8 mouse cellular contexts compared by ENCODE assay signal in the genomic region with DNA sequence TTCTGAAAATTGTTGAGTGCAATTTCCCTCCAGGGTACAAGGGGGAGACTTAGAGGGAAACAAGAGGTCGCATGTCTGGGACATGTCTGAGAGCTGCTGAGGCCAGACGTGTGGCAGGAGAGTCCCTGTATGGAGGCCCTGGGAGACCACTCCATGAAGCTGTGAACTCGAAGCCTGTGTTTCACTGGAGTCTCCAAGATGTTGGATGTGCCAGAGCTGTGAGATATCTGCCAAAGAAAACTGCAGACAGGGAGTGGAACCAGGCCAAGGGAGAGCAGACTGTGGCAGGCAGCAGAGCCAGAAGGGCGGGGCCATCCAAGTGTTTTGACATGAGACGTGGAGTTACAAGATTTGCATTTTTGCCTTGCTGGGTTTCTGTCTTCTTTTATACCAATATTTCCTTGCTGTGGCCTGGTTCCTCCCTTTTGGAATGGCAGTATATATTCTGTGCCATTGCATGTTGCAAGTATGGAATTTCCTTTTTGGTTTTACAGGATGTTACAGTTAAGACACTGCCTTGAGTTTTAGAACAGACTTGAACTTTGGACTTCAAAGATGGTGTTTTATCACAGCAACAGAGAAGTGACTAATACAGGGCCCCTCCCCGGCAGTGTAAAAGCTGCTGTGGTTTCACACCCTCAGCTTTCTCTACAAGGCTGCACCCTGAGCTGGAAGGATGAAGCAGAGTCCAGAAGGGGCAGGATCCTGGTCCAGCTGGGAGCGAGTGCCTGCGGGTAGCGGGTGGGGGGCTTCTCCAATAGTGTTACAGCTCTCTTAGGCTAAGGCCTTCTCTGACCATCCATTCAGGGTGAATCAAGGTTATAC.
A peak's percentile ranks its signal among the peaks of the same experiment; 100 is the strongest.
DNase-seq lines count a peak whose midpoint lies in the region; ATAC-seq and TF ChIP-seq lines count a peak whose summit lies in the region.

No protein-coding gene starts in this region.

- H3K4me3 ChIP-seq in hindbrain, embryonic 14.5 days (replicated peaks; ENCODE audit: low read length) = no peak overlapping the region
- H3K4me3 ChIP-seq in hindbrain, embryonic 11.5 days (ENCODE audit: low read depth, low read length) = no peak overlapping the region
- no peak overlapping the region for H3K4me3 ChIP-seq in kidney, postnatal 0 days (replicated peaks; ENCODE audit: low read depth, low read length)
- no peak overlapping the region for H3K4me3 ChIP-seq in thymus, adult 2 months (ENCODE audit: control insufficient read depth, insufficient read depth, low read length)

- peak; percentile 62 for DNase-seq in hindbrain, embryonic 14.5 days (ENCODE audit: low spot score)
- no peak for DNase-seq in hindbrain, embryonic 11.5 days (ENCODE audit: low spot score)
- peak; percentile 66 for DNase-seq in adrenal gland, postnatal 25 days
- DNase-seq in gonadal fat pad, adult 2 months (ENCODE audit: low read depth) = peak; percentile 54
- DNase-seq in kidney, postnatal 0 days (ENCODE audit: low spot score) = peak; percentile 59
- DNase-seq in lung, postnatal 36 days = peak; percentile 81
- DNase-seq in yolk sac, embryonic 10.5 days (ENCODE audit: low spot score) = peak; percentile 16
- DNase-seq in thymus, adult 2 months = no peak

- H3K27me3 ChIP-seq in hindbrain, embryonic 14.5 days (ENCODE audit: control insufficient read depth, insufficient read depth, low read length) = no peaks in the 10 kb centered on the region
- no peaks in the 10 kb centered on the region for H3K27me3 ChIP-seq in hindbrain, embryonic 11.5 days (ENCODE audit: control insufficient read depth, insufficient read depth, low read length)
- H3K27me3 ChIP-seq in kidney, postnatal 0 days (ENCODE audit: insufficient read depth, low read length) = no peaks in the 10 kb centered on the region
- no peaks in the 10 kb centered on the region for H3K27me3 ChIP-seq in thymus, adult 2 months (ENCODE audit: control insufficient read depth, insufficient read depth, low read length)

- ATAC-seq in hindbrain, embryonic 14.5 days (ENCODE audit: low FRiP score) = no peak
- no peak for ATAC-seq in hindbrain, embryonic 11.5 days (ENCODE audit: low FRiP score)
- ATAC-seq in kidney, postnatal 0 days (replicated peaks; ENCODE audit: low FRiP score, low read depth) = no peak

- no peak overlapping the region for H3K27ac ChIP-seq in hindbrain, embryonic 14.5 days
- no peak overlapping the region for H3K27ac ChIP-seq in hindbrain, embryonic 11.5 days (ENCODE audit: low read depth, low read length)
- H3K27ac ChIP-seq in kidney, postnatal 0 days = no peak overlapping the region
- no peak overlapping the region for H3K27ac ChIP-seq in thymus, adult 2 months (ENCODE audit: control insufficient read depth, insufficient read depth, low read length)

- TF ChIP-seq POLR2A in thymus, adult 2 months (IDR thresholded peaks at IDR 0.05; ENCODE audit: control insufficient read depth, extremely low read depth, insufficient read depth, low read length, poor library complexity) = no peak

- no peaks in the 10 kb centered on the region for H3K4me1 ChIP-seq in hindbrain, embryonic 14.5 days (replicated peaks; ENCODE audit: control insufficient read depth, insufficient read depth, low read length)
- no peaks in the 10 kb centered on the region for H3K4me1 ChIP-seq in hindbrain, embryonic 11.5 days (replicated peaks; ENCODE audit: control insufficient read depth, insufficient read depth, low read length)
- no peaks in the 10 kb centered on the region for H3K4me1 ChIP-seq in kidney, postnatal 0 days (replicated peaks; ENCODE audit: insufficient read depth, low read length)
- H3K4me1 ChIP-seq in thymus, adult 2 months (replicated peaks; ENCODE audit: control insufficient read depth, insufficient read depth, low read length) = no peaks in the 10 kb centered on the region

- no peak overlapping the region for H3K9ac ChIP-seq in hindbrain, embryonic 14.5 days
- no peak overlapping the region for H3K9ac ChIP-seq in hindbrain, embryonic 11.5 days (ENCODE audit: low read depth, low read length)
- H3K9ac ChIP-seq in kidney, postnatal 0 days (ENCODE audit: low read depth, low read length) = no peak overlapping the region

- H3K36me3 ChIP-seq in hindbrain, embryonic 14.5 days (replicated peaks; ENCODE audit: control insufficient read depth, insufficient read depth) = no peaks in the 10 kb centered on the region
- H3K36me3 ChIP-seq in hindbrain, embryonic 11.5 days (ENCODE audit: control insufficient read depth, insufficient read depth, low read length) = no peaks in the 10 kb centered on the region
- no peaks in the 10 kb centered on the region for H3K36me3 ChIP-seq in kidney, postnatal 0 days (ENCODE audit: insufficient read depth, low read length)
- no peaks in the 10 kb centered on the region for H3K36me3 ChIP-seq in thymus, adult 2 months (ENCODE audit: control insufficient read depth, insufficient read depth, low read length)

- 75% methylated on average over 9 of the region's 9 CpGs for WGBS in hindbrain, embryonic 14.5 days
- WGBS in hindbrain, embryonic 11.5 days = 83% methylated on average over 9 of the region's 9 CpGs
- WGBS in kidney, postnatal 0 days = 61% methylated on average over 9 of the region's 9 CpGs
- WGBS in thymus, adult 2 months = 83% methylated on average over 9 of the region's 9 CpGs

- TF ChIP-seq CTCF in kidney, postnatal 0 days (IDR thresholded peaks at IDR 0.05; ENCODE audit: low read depth) = no peak
- no peak for TF ChIP-seq CTCF in thymus, adult 2 months (IDR thresholded peaks at IDR 0.05; ENCODE audit: borderline replicate concordance, control insufficient read depth, extremely low read depth, insufficient read depth, low read length, poor library complexity)

- H3K4me2 ChIP-seq in hindbrain, embryonic 14.5 days (replicated peaks) = no peak overlapping the region
- H3K4me2 ChIP-seq in hindbrain, embryonic 11.5 days (replicated peaks; ENCODE audit: low read depth, low read length) = no peak overlapping the region
- H3K4me2 ChIP-seq in kidney, postnatal 0 days (ENCODE audit: low read length) = no peak overlapping the region

- H3K9me3 ChIP-seq in hindbrain, embryonic 14.5 days (ENCODE audit: control insufficient read depth, low read length) = no peaks in the 10 kb centered on the region
- H3K9me3 ChIP-seq in hindbrain, embryonic 11.5 days (ENCODE audit: control insufficient read depth, low read length) = no peaks in the 10 kb centered on the region
- H3K9me3 ChIP-seq in kidney, postnatal 0 days (replicated peaks; ENCODE audit: low read length) = no peaks in the 10 kb centered on the region

Comparison
In these comparisons a context has a peak if more than half of its experiments do, and no peak if none do; other contexts are left out.
1. DNase-seq: peak in hindbrain, embryonic 14.5 days (single experiment), adrenal gland, postnatal 25 days (single experiment), gonadal fat pad, adult 2 months (single experiment), kidney, postnatal 0 days (single experiment), lung, postnatal 36 days (single experiment) and yolk sac, embryonic 10.5 days (single experiment); none in hindbrain, embryonic 11.5 days (single experiment) and thymus, adult 2 months (single experiment).